Mouse (Mus musculus) neutrophil, adult 83 days (primary cell): ENCODE results near the gene Isca2. TPM values are rescaled to one million over a fixed set of nuclear protein-coding genes. Genes with fewer than 3 reads are reported as not detected.

Experiments used
- total RNA-seq, 2 experiments: library from RNA; stranded (reverse); gene quantifications; one replicate each; pipeline ENCODE4 v1.2.4; 2023

Gene Isca2
- 10 to 100 TPM; 34.1 to 35.7 TPM for total RNA-seq

GRCm38 (mm10) chr12:84772726-84773441, at the start of gene Isca2, which contains the start of gene Npc2:
TSS of gene Isca2 (plus strand) at chr12:84773251.
TSS of gene Npc2 (minus strand) at chr12:84773152.

Other genes with a start within 250 kb of the Isca2 start
- not detected for gene Vsx2, start 203.5 kb upstream of the Isca2 start, total RNA-seq
- gene Abcd4, start 155.8 kb upstream of the Isca2 start, total RNA-seq: 1 to 10 TPM; 8.2 to 8.9 TPM
- not detected for gene Vrtn, start 132.2 kb upstream of the Isca2 start, total RNA-seq
- gene Syndig1l, start 74.4 kb upstream of the Isca2 start, total RNA-seq: not detected
- gene Npc2, start 99 bp upstream of the Isca2 start, total RNA-seq: 100 to 1,000 TPM; 104 to 107 TPM
- under 1 TPM; 0.18 to 0.28 TPM for gene Ltbp2, start 103.3 kb downstream of the Isca2 start, total RNA-seq
- 10 to 100 TPM; 41.9 to 44.0 TPM for gene Fcf1, start 197.6 kb downstream of the Isca2 start, total RNA-seq
- 10 to 100 TPM; 38.3 to 41.5 TPM for gene Arel1, start 197.6 kb downstream of the Isca2 start, total RNA-seq
- 10 to 100 TPM; 31.4 to 32.7 TPM for gene Ylpm1, start 223.1 kb downstream of the Isca2 start, total RNA-seq